Mouse (Mus musculus) frontal cortex, adult 2 months (tissue): ENCODE results near the gene Gm20388. TPM values are rescaled to one million over a fixed set of nuclear protein-coding genes. Genes with fewer than 3 reads are reported as not detected.

Source experiments
- DNase-seq, 2 experiments: peaks; one replicate each; pipeline ENCODE4 v3.0.0; 2022; ENCODE audit warnings: low spot score in 1 of 2; ENCODE audit errors: extremely low spot score in 1 of 2
- polyA plus RNA-seq: library from polyadenylated mRNA; depleted of rRNA; stranded (reverse); fragments of >200 nt; gene quantifications from 2 replicates; pipeline ENCODE4 v1.2.3, GENCODE M21; 2012

Gm20388 gene
- polyA plus RNA-seq, 1 experiment: 22.2 TPM

DNA sequence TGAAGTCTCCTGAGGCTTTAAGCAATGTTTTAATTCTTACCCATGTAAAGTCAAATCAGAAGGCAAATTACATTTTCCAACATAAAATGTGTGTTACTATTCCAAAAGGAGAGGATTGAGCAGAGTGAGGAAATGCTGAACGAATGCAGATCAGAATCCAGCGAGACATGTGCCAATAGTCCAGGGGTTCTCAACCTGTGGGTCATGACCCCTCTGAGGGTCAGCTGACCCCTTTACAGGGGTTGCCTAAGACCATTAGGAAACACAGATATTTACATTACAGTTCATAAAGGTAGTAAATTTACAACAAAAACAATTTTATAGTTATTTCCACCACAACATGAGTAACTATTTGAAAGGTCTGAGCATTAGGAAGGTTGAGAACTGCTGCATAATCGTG, 2480.1 kb downstream of the Gm20388 start:
- DNase-seq: no peak

- DNase-seq: no peak
Observed at GRCm38 (mm10) chr8:122393717-122394116, 2483.1 kb downstream of the Gm20388 start.

- no peak for DNase-seq
Observed at GRCm38 (mm10) chr8:122395291-122395690, 2484.7 kb downstream of the Gm20388 start.

DNA sequence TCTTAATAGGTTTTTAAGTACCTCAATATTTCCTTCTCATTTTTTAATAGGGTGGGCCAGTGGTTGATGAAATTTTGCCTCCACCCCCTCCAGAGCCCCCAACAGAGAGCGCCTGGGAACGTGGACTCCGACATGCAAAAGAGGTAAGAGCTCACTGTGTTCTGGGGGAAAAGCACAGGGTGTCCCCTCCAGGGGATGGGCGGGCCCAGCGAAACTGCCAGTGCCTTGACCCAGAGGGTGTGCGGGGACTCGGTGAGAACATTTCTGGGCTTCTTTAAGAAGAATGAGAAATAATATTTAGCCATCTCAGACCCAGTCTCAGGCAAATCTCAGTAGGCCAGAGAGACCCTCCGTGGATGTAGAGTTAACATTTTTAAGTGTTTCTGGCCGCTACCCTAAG, 2487.5 kb downstream of the Gm20388 start:
- no peak for DNase-seq

GRCm38 (mm10) chr8:122405146-122405805, 2494.6 kb downstream of the Gm20388 start:
- DNase-seq: no peak

DNA sequence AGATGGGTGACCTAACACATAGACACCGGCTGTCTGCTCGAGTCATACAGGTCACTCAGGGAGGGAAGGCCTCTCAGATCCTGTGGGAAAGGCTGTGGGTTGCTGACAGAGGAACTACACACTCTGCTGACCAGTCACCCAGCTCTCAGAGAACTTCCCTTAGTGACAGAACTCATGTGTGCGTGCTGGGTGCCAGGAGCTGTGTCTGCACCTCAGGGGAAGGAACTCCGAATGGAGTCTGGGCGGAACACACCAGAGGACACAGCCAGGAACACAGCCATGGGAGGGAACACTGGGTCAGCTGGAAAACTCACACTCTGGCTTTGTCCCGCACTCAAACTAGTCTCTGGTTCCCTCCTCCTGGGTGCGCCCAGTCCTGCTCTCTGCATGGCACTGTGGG, 2497.0 kb downstream of the Gm20388 start:
- DNase-seq: no peak

DNA sequence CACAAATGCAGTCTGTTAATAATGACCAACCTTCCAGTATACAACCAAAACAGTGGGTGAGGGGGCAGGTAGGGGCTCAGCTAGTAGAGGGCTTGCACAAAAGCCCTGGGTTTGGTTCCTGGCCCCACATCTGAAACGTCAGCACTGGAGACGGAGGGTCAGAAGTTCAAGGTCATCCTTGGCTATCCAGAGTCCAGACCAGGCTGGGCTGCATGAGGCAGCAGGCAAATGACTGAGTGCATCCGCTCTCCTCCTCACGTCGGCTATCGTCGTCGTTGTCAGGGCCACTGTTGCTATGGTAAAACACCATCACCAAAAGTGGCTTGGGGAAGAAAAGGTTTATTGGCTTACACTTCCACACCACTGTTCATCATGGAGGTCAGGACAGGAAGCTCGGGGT, 2503.7 kb downstream of the Gm20388 start:
- DNase-seq: no peak

GRCm38 (mm10) chr8:122415554-122415953, 2504.9 kb downstream of the Gm20388 start:
- DNase-seq: no peak

- peak; percentile 53 to 70 for DNase-seq
Observed at GRCm38 (mm10) chr8:122419881-122420555, 2509.4 kb downstream of the Gm20388 start.

- DNase-seq: no peak
Observed at GRCm38 (mm10) chr8:122421376-122422070, 2510.9 kb downstream of the Gm20388 start, which contains the start of gene Il17c. Gene Il17c, plus strand, starts transcription at chr8:122422020.

DNA sequence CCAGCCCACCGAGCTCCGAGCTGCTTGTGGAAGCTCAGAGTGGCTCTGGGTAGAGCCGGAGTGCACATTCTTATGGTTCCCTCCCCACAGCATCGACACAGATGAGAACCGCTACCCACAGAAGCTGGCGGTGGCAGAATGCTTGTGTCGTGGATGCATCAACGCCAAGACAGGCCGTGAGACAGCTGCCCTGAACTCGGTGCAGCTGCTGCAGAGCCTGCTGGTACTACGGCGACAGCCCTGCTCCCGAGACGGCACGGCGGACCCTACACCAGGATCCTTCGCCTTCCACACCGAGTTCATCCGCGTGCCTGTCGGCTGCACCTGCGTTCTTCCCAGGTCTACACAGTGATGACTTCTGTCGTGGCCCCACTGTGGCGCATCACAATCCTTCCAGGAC, 2512.6 kb downstream of the Gm20388 start:
- no peak for DNase-seq

GRCm38 (mm10) chr8:122423659-122424058, 2513.0 kb downstream of the Gm20388 start:
- DNase-seq: no peak

- DNase-seq: no peak
Observed at GRCm38 (mm10) chr8:122426145-122426544, 2515.5 kb downstream of the Gm20388 start.

- DNase-seq: no peak
Observed at GRCm38 (mm10) chr8:122427607-122428006, 2517.0 kb downstream of the Gm20388 start.

- DNase-seq: no peak
Observed at GRCm38 (mm10) chr8:122428163-122428562, 2517.5 kb downstream of the Gm20388 start.

DNA sequence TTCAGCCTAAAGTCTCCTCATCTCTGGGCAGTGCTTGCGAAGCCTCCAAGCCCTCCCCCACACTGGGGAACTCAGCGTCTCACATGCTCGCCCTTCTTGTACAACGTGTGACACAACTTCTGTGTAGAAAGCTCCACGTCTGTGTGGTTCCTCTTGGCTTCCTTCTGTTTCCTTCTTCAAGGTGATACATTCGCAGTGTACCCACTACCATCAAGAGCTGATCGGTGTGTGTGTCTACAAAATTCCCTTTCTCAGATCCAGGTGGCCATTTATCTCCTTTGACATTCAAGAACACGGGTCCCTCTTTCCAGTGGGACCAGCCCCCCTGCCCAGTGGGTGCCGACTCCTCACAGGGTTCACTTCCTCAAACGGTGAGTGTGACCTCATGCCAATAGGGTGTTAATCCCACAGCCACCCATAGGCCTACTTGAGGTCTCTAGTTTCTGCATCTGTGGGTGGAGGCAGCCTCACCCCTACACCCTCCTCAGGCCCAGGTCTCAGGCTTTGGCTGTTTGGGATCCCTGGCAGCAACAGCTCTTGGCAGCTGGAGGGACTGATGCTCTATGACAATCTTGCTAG, 2519.5 kb downstream of the Gm20388 start:
- peak in 1 of 2 experiments; percentile 20 for DNase-seq

- no peak for DNase-seq
Observed at GRCm38 (mm10) chr8:122430646-122431045, 2520.0 kb downstream of the Gm20388 start.

GRCm38 (mm10) chr8:122431694-122432442, 2521.2 kb downstream of the Gm20388 start:
- no peak for DNase-seq

- DNase-seq: no peak
Observed at GRCm38 (mm10) chr8:122432443-122433268, 2522.0 kb downstream of the Gm20388 start, which contains the start of gene Cyba. Gene Cyba, minus strand, starts transcription at chr8:122432930.
